Mouse (Mus musculus) embryonic facial prominence, embryonic 13.5 days (tissue): ENCODE data around the gene Enoph1. TPM values are rescaled to one million over a fixed set of nuclear protein-coding genes. Genes with fewer than 3 reads are reported as not detected.

Experiments
- ATAC-seq: fragments of 200-750 bp; cut with Nextera tagmentation; 2 replicates; pipeline ENCODE4 v1.8.0; 2017; ENCODE audit warnings: low read depth; ENCODE audit not compliant: insufficient number of reproducible peaks, insufficient read depth, low FRiP score, low TSS enrichment
- H3K27ac ChIP-seq: fragments of 300-500 bp; sonication (generic); 2 replicates; pipeline ENCODE4 v1.5.1; 2015; ENCODE audit warnings: moderate library complexity, mild to moderate bottlenecking, inconsistent platforms
- H3K27me3 ChIP-seq: fragments of 300-500 bp; sonication (generic); 2 replicates; pipeline ENCODE4 v1.6.1; 2015; ENCODE audit warnings: mild to moderate bottlenecking, inconsistent platforms
- H3K36me3 ChIP-seq: fragments of 300-500 bp; sonication (generic); 2 replicates; pipeline ENCODE4 v1.6.1; 2015; ENCODE audit warnings: mild to moderate bottlenecking, inconsistent platforms
- H3K4me1 ChIP-seq: fragments of 300-500 bp; sonication (generic); 2 replicates; pipeline ENCODE4 v1.6.1; 2015; ENCODE audit warnings: inconsistent platforms
- H3K4me2 ChIP-seq: fragments of 300-500 bp; sonication (generic); 2 replicates; pipeline ENCODE4 v1.6.1; 2015; ENCODE audit warnings: moderate library complexity, mild to moderate bottlenecking, inconsistent platforms
- H3K4me3 ChIP-seq: fragments of 300-500 bp; sonication (generic); 2 replicates; pipeline ENCODE4 v1.5.1; 2015; ENCODE audit warnings: mild to moderate bottlenecking, inconsistent platforms
- H3K9ac ChIP-seq: fragments of 300-500 bp; sonication (generic); 2 replicates; pipeline ENCODE4 v1.6.1; 2015; ENCODE audit warnings: mild to moderate bottlenecking, inconsistent platforms
- H3K9me3 ChIP-seq: fragments of 300-500 bp; sonication (generic); 2 replicates; pipeline ENCODE4 v1.6.1; 2016; ENCODE audit warnings: inconsistent platforms
- WGBS: fragments of 180-500 bp; shearing (Covaris S2); methylation state at CpG from one replicate; pipeline ENCODE4 v1.1.7; 2015; ENCODE audit warnings: mixed read lengths; 5-methylcytosine and 5-hydroxymethylcytosine counted together
- polyA plus RNA-seq: library from polyadenylated mRNA; unstranded; fragments of >200 nt; fragmentation: Nextera tagmentation; extraction: Ambion mirVana; gene quantifications from 2 replicates; pipeline ENCODE4 v1.2.1, GENCODE M21; 2015

The Enoph1 gene
- 46.1 and 49.0 TPM in 2 replicates for polyA plus RNA-seq

DNA sequence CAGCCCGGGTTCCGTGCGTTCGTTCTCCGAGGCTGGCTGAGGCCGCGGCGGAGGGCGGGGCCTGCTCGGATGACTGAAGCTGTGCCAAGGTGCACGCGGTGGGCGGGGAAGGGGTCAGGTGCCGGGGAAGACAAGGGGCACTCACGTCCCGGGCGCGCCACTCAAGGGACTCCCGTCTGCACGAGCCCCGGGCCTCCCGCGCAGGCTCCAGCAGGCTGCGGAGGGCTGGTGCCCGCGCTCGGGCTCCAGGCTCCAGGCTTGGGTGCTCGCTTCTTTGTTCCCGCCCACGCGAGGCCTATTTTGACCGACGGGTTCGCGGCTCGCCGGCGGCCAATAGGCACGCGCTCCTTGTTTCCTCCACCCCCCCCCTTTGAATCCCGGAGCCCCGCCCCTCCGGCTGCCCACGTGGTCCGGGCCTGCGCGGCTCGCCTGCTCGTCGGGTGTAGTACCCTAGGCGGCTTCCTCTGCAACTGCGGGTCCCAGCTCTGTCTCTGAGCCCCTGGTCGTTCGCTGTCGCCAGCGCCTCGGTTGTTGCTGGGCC, at the start of gene Enoph1, which contains the start of gene Hnrnpdl:
Gene Enoph1 (plus strand): TSS at position 384 of the 541 bp plus-strand sequence.
Gene Hnrnpdl (minus strand): TSS at position 63 of the 541 bp plus-strand sequence.
- Histone ChIP-seq H3K9ac (peak within 1 kb of the TSS; percentile 99), H3K4me1 (peaks cover 39% of the 10 kb centered on the region), H3K4me3 (peak within 1 kb of the TSS; percentile 90), H3K27me3 (no peaks in the 10 kb centered on the region), H3K9me3 (no peaks in the 10 kb centered on the region), H3K27ac (peak within 1 kb of the TSS; percentile 99), H3K4me2 (peak within 1 kb of the TSS; percentile 95), H3K36me3 (peaks cover 21% of the 10 kb centered on the region)
- WGBS = 0% methylated on average over 52 of the region's 57 CpGs
- peak; percentile 87 for ATAC-seq

DNA sequence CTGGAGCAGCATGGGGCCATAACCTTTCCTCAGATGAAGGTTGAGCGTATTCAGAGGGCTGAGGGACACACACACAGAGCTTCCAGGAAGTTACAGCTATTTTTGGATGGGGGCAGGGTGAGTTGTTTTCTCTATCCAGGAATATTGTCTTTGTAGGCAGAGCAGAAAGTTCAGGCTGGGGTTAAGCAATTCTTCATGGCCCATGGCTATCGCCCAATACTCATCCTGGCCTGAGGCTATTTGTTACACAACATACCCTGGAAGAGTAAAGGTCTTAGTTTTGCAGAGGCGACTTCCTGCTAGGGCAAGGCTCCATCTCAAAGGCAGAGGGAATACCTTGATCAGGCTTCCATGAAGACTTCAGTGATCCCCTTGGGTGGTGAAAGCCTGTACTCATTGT, 45.6 kb upstream of the Enoph1 start:
- Histone ChIP-seq H3K4me1 (no peaks in the 10 kb centered on the region), H3K9me3 (peaks cover 10% of the 10 kb centered on the region; the same call in 1 of the 2 replicates), H3K36me3 (no peaks in the 10 kb centered on the region), H3K4me3 (no peak overlapping the region), H3K27ac (no peak overlapping the region), H3K9ac (no peak overlapping the region), H3K27me3 (no peaks in the 10 kb centered on the region), H3K4me2 (no peak overlapping the region)
- 73% methylated on average over 3 of the region's 3 CpGs for WGBS
- ATAC-seq = no peak

DNA sequence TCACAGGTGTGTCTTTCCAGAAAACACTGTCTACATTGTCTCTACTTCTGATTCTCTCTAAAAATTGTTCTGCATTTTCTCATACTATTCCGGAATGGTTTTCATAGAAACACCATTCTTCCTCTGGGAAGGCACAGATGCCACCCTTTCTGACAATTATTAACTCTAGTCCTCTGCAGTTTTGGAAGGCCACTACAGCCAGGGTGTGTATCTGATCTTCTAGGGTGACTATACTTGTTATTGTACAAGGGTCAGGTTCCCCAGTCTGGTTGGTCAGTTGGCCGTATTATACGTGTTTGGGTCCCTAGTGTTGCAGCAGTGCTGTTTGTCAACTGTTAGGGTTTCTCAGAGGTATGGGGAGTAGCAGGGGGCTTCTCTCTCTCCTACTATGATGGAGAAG, 45.1 kb upstream of the Enoph1 start:
- Histone ChIP-seq H3K27me3 (no peaks in the 10 kb centered on the region), H3K9me3 (peaks cover 10% of the 10 kb centered on the region; the same call in 1 of the 2 replicates), H3K4me3 (no peak overlapping the region), H3K4me2 (no peak overlapping the region), H3K9ac (no peak overlapping the region), H3K36me3 (no peaks in the 10 kb centered on the region), H3K4me1 (no peaks in the 10 kb centered on the region), H3K27ac (no peak overlapping the region)
- no peak for ATAC-seq
- WGBS = 90% methylated on average over 3 of the region's 3 CpGs

DNA sequence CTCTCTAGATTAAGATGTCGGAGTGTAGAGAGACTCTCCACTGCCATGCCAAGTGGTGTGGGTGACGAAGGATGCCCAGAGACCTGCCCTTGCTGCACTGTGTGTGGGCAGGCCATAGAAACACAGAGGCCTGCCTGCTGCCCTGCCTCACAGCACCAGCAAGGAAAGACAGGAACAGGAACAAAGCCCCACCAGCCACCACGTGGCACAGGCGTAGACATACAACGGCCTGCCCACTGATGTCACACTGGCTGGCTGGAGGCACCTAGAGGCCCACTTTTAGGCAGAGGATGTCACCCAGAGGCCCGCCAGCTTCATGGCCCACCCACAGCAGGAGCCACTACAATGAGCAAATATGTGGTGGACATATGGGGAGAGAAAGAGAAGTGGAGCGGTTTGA, 39.7 kb upstream of the Enoph1 start:
- H3K9me3 ChIP-seq = peaks cover 10% of the 10 kb centered on the region; the same call in 1 of the 2 replicates
- no peak overlapping the region for H3K4me2 ChIP-seq
- H3K27ac ChIP-seq = no peak overlapping the region
- no peaks in the 10 kb centered on the region for H3K27me3 ChIP-seq
- H3K9ac ChIP-seq = no peak overlapping the region
- 78% methylated on average over 7 of the region's 7 CpGs for WGBS
- ATAC-seq = no peak
- no peaks in the 10 kb centered on the region for H3K4me1 ChIP-seq
- H3K4me3 ChIP-seq = no peak overlapping the region
- no peaks in the 10 kb centered on the region for H3K36me3 ChIP-seq

DNA sequence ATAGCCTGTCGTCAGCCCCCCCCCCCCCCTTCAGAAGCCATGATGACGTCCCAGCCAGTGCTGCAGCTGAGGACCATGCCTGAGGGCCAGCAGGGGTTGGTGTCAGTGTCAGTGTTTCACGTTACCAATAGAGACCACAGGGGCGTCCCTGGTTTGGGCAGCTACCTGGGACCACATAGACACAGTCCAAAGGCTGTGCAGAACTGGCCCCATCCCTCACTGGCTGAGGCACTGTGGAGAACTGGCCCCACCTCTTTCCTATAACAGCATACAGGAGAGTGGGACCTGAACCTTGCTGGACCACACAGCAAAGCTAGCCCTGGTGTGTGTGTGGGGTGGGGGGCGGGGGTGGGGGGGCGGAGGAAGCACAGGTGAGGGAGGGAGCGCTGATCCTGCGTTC, 39.3 kb upstream of the Enoph1 start:
- ATAC-seq = no peak
- no peak overlapping the region for H3K9ac ChIP-seq
- H3K4me2 ChIP-seq = no peak overlapping the region
- no peak overlapping the region for H3K27ac ChIP-seq
- H3K4me1 ChIP-seq = no peaks in the 10 kb centered on the region
- H3K9me3 ChIP-seq = peaks cover 10% of the 10 kb centered on the region; the same call in 1 of the 2 replicates
- no peaks in the 10 kb centered on the region for H3K36me3 ChIP-seq
- WGBS = 40% methylated on average over 8 of the region's 8 CpGs
- H3K4me3 ChIP-seq = no peak overlapping the region
- H3K27me3 ChIP-seq = no peaks in the 10 kb centered on the region

DNA sequence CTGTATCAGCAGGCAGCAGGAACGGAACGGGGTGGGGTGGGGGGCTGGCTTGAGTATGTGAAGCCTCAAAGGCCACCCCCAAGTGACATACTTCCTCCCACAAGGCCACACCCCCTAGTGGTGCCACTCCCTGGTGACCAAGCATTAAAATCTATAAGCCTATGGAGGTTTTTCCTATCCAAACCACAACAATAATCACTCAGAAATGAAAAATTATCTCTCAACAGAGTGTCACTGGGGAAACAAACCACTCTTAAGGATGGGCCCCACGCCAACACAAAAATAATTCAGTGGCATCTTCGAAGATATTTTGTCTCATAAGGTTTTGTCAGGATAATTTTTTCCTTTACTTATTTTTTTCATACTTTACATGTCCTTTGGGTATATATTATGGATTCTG, 35.9 kb upstream of the Enoph1 start:
- whole genome bisulfite sequencing = 78% methylated on average over 4 of the region's 4 CpGs
- ATAC-seq = no peak
- Histone ChIP-seq H3K27ac (no peak overlapping the region), H3K27me3 (no peaks in the 10 kb centered on the region), H3K9me3 (no peaks in the 10 kb centered on the region), H3K4me1 (no peaks in the 10 kb centered on the region), H3K4me3 (no peak overlapping the region), H3K9ac (no peak overlapping the region), H3K4me2 (no peak overlapping the region), H3K36me3 (no peaks in the 10 kb centered on the region)

DNA sequence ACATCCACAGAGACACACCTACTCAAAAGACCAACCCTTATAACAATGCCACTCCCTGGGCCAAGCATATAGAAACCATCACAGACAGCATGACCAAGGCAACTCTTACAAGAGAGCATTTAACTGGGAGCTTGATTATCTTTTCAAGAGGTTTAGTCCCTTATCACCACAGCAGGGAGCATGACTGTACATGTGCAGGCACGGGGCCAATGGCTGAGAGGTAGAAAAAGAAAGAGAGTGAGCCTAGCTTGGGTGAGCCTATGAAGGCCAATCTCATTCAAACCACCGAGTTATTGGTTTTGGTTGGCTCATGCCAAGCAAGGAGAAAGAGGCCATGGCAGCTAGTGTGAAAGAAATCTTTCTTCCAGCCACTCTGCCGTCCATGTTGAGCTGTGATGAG, 34.4 kb upstream of the Enoph1 start:
- Histone ChIP-seq H3K4me1 (no peaks in the 10 kb centered on the region), H3K9me3 (no peaks in the 10 kb centered on the region), H3K4me3 (no peak overlapping the region), H3K36me3 (no peaks in the 10 kb centered on the region), H3K27me3 (no peaks in the 10 kb centered on the region), H3K9ac (no peak overlapping the region), H3K27ac (no peak overlapping the region), H3K4me2 (no peak overlapping the region)
- 64% methylated on average over 3 of the region's 3 CpGs for WGBS
- ATAC-seq = no peak

DNA sequence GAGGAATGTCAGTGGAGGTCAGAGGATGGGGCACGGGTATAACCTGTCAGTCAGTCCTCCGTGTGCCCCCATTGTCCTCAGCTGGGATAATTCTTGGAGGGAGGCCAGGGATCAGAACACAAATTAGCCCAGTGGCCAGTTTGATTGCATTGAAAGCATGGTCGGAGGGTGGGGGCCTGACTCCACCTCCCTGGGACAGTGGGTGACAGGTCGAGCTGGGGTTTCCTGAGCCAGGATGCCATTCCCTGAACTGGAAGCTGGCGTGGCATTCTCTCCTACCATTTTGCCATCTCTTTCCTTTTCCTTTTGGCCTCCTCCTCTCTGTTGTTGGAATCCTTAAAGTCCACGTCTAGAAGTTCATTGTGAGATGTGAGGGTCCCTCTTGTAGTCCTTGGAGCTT, 33.9 kb upstream of the Enoph1 start:
- H3K9ac ChIP-seq = no peak overlapping the region
- no peak overlapping the region for H3K27ac ChIP-seq
- no peak overlapping the region for H3K4me3 ChIP-seq
- H3K9me3 ChIP-seq = no peaks in the 10 kb centered on the region
- no peaks in the 10 kb centered on the region for H3K27me3 ChIP-seq
- H3K36me3 ChIP-seq = no peaks in the 10 kb centered on the region
- WGBS = 78% methylated on average over 6 of the region's 6 CpGs
- no peak for ATAC-seq
- H3K4me2 ChIP-seq = no peak overlapping the region
- H3K4me1 ChIP-seq = no peaks in the 10 kb centered on the region

DNA sequence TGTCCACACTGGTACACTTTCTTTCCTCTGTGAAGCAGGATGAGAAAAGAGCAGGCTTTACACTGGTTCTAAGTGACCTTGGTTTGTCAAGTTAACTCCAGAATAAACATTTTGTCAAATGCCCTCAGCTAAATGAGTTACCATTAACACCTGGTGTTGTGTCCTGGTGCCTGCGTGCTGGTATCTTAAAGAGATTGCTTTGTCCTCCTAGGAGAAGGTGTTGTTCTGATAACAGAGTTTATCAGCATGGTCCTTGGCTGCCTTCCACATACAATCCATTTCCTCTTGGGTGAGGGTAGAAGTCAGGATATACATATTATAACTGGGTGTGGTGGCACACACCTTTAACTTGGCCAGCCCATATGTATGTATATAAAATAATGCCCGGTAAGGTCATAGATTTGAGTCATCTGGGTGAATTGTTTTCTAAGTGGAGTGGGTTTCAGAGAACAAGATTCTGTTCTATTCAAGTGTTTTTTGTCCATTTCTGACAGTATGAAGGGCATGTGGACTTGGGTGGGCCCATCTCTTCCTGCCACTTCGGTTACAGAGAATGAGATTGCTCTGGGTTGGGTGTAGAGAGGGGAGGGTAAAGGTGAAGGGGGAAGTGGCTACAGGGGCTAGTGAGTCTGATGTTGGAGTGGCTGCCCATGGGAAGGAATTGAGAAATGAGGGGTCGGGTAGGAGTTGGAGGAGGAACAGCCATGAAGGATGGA, 33.3 kb upstream of the Enoph1 start:
- no peaks in the 10 kb centered on the region for H3K4me1 ChIP-seq
- H3K9me3 ChIP-seq = no peaks in the 10 kb centered on the region
- no peak overlapping the region for H3K9ac ChIP-seq
- no peaks in the 10 kb centered on the region for H3K27me3 ChIP-seq
- no peaks in the 10 kb centered on the region for H3K36me3 ChIP-seq
- no peak overlapping the region for H3K4me3 ChIP-seq
- H3K4me2 ChIP-seq = no peak overlapping the region
- ATAC-seq = no peak
- 85% methylated on average over 4 of the region's 4 CpGs for WGBS
- H3K27ac ChIP-seq = no peak overlapping the region

DNA sequence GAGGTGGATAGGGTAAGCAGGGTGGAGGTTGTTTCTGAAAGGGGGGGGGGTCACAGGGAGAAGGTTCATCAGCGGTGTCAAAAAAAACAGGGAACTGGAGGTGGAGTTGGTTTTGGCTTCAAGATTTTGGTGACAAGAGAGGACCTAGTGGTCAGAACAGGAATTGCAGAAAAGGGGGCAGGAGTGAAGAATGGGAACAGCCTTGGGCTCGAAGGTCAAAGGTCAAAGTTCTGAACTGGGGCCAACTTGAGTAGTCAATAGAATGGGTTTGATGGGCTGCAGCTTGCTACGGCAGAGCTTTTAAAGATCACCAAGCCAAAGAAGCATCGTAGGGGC, 32.8 kb upstream of the Enoph1 start:
- Histone ChIP-seq H3K4me2 (no peak overlapping the region), H3K4me1 (no peaks in the 10 kb centered on the region), H3K9me3 (no peaks in the 10 kb centered on the region), H3K9ac (no peak overlapping the region), H3K27ac (no peak overlapping the region), H3K27me3 (no peaks in the 10 kb centered on the region), H3K4me3 (no peak overlapping the region), H3K36me3 (no peaks in the 10 kb centered on the region)
- 75% methylated on average over 4 of the region's 4 CpGs for WGBS
- no peak for ATAC-seq

DNA sequence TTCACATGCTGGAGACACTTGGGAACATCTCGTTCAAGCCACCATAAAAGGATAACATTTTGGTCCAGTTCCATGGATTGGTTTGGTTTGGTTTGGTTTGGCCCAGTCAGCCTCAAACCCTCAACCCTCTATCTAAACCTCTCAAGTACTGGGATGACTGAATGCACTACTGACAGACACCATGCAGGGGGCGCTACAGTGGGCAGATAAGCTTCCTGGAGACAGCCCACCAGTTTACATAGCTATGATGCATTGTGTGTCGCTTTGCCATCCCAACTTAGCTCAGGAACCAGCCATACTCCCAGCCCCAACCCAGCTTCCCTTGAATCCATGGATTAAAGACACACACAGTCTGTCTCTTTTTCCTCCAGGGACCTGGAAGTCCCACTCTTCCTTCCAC, 31.3 kb upstream of the Enoph1 start:
- WGBS = 63% methylated on average over 3 of the region's 3 CpGs
- Histone ChIP-seq H3K27me3 (no peaks in the 10 kb centered on the region), H3K4me3 (no peak overlapping the region), H3K27ac (no peak overlapping the region), H3K36me3 (no peaks in the 10 kb centered on the region), H3K4me2 (no peak overlapping the region), H3K4me1 (no peaks in the 10 kb centered on the region), H3K9me3 (no peaks in the 10 kb centered on the region), H3K9ac (no peak overlapping the region)
- no peak for ATAC-seq

DNA sequence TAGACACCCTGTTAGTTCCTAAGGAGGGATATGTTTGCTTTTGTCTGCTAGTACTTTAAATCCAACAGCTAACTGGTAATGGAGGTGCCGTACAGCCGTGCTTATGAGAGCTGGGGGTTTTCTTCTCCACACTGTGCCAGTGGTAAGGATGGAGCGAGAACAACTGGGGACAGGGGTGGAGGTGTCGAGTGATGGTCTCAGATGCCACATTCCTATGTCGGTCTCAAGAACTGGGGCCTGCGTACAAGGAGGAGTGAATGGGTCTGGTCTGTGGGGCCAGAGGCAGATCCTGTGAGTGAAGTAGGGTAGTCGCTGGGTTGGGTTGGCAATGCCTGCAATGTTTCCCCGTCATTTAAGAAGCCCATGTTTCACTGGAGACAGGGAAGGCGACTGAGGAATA, 27.2 kb upstream of the Enoph1 start:
- ATAC-seq = no peak
- H3K4me3 ChIP-seq = no peak overlapping the region
- H3K4me2 ChIP-seq = no peak overlapping the region
- H3K27me3 ChIP-seq = no peaks in the 10 kb centered on the region
- no peak overlapping the region for H3K27ac ChIP-seq
- no peaks in the 10 kb centered on the region for H3K36me3 ChIP-seq
- no peaks in the 10 kb centered on the region for H3K9me3 ChIP-seq
- no peaks in the 10 kb centered on the region for H3K4me1 ChIP-seq
- 84% methylated on average over 9 of the region's 9 CpGs for WGBS
- no peak overlapping the region for H3K9ac ChIP-seq
